Mouse (Mus musculus) limb, embryonic 10.5 days (tissue): ENCODE results near the gene Nhsl2. TPM values are rescaled to one million over a fixed set of nuclear protein-coding genes. Genes with fewer than 3 reads are reported as not detected.

ENCODE experiments used
- DNase-seq: peaks from one replicate; pipeline ENCODE4 v3.0.0-alpha.2; 2017; ENCODE audit warnings: low spot score
- H3K27ac ChIP-seq: fragments of 300-500 bp; sonication (generic); 2 replicates; pipeline ENCODE4 v1.5.1; 2016; ENCODE audit warnings: mild to moderate bottlenecking
- H3K27me3 ChIP-seq: fragments of 300-500 bp; sonication (generic); 2 replicates; pipeline ENCODE4 v1.6.1; 2016; ENCODE audit warnings: low read depth, mild to moderate bottlenecking; ENCODE audit not compliant: poor library complexity, severe bottlenecking
- H3K36me3 ChIP-seq: fragments of 300-500 bp; sonication (generic); 2 replicates; pipeline ENCODE4 v1.6.1; 2016; ENCODE audit warnings: mild to moderate bottlenecking, moderate library complexity
- H3K4me1 ChIP-seq: fragments of 300-500 bp; sonication (generic); 2 replicates; pipeline ENCODE4 v1.6.1; 2016
- H3K4me3 ChIP-seq: fragments of 300-500 bp; sonication (generic); 2 replicates; pipeline ENCODE4 v1.5.1; 2016; ENCODE audit warnings: mild to moderate bottlenecking, moderate library complexity
- H3K9me3 ChIP-seq: fragments of 300-500 bp; sonication (generic); replicated peaks from 2 replicates; pipeline ENCODE4 v1.6.1; 2016; ENCODE audit warnings: mild to moderate bottlenecking
- WGBS: fragments of 180-500 bp; shearing (Covaris S2); methylation state at CpG from one replicate; pipeline ENCODE4 v1.1.7; 2016; 5-methylcytosine and 5-hydroxymethylcytosine counted together
- polyA plus RNA-seq: library from polyadenylated mRNA; unstranded; fragments of >200 nt; fragmentation: Nextera tagmentation; extraction: Ambion mirVana; gene quantifications from 2 replicates; pipeline ENCODE4 v1.2.1, GENCODE M21; 2016

Nhsl2 gene
- polyA plus RNA-seq, 1 experiment from 2014 or later: 21.4 TPM

- DNase-seq: peak; percentile 72
- Histone ChIP-seq H3K4me1 (peaks cover 14% of the 10 kb centered on the region; the same call in 1 of the 2 replicates), H3K4me3 (peak within 1 kb of the TSS; percentile 55), H3K27ac (peak within 1 kb of the TSS; percentile 83), H3K27me3 (peaks cover 100% of the 10 kb centered on the region), H3K9me3 (no peaks in the 10 kb centered on the region), H3K36me3 (peaks cover 9% of the 10 kb centered on the region; the same call in 1 of the 2 replicates)
- WGBS: 10% methylated on average over 54 of the region's 61 CpGs
These were observed 221.6 kb downstream of the Nhsl2 start, which contains the start of gene Rtl5 for GRCm38 (mm10) chrX:102070591-102071471. Gene Rtl5, minus strand, starts transcription at chrX:102071304.

GRCm38 (mm10) chrX:102071517-102071916 is 222.3 kb downstream of the Nhsl2 start:
- WGBS: 31% methylated on average over 1 of the region's 2 CpGs

GRCm38 (mm10) chrX:102073605-102074325 is 224.6 kb downstream of the Nhsl2 start:
- H3K9me3 ChIP-seq: no peaks in the 10 kb centered on the region
- DNase-seq: no peak
- H3K27ac ChIP-seq: no peak overlapping the region
- WGBS: 88% methylated on average over 14 of the region's 14 CpGs
- peaks cover 21% of the 10 kb centered on the region for H3K36me3 ChIP-seq
- H3K4me1 ChIP-seq: peaks cover 11% of the 10 kb centered on the region; the same call in 1 of the 2 replicates
- H3K27me3 ChIP-seq: peaks cover 96% of the 10 kb centered on the region
- no peak overlapping the region for H3K4me3 ChIP-seq

More at GRCm38 (mm10) chrX:102071517-102071916, 222.3 kb downstream of the Nhsl2 start:
- peak overlapping the region; percentile 55 for H3K4me3 ChIP-seq
- H3K4me1 ChIP-seq: peaks cover 11% of the 10 kb centered on the region; the same call in 1 of the 2 replicates
- DNase-seq: no peak
- H3K9me3 ChIP-seq: no peaks in the 10 kb centered on the region
- peak overlapping the region; percentile 83 for H3K27ac ChIP-seq
- peaks cover 9% of the 10 kb centered on the region; the same call in 1 of the 2 replicates for H3K36me3 ChIP-seq
- peaks cover 97% of the 10 kb centered on the region for H3K27me3 ChIP-seq

GRCm38 (mm10) chrX:102074435-102074834 is 225.2 kb downstream of the Nhsl2 start:
- no peak for DNase-seq

GRCm38 (mm10) chrX:102075158-102075557 is 226.0 kb downstream of the Nhsl2 start:
- Histone ChIP-seq H3K27ac (no peak overlapping the region), H3K9me3 (no peaks in the 10 kb centered on the region)

More at GRCm38 (mm10) chrX:102074435-102074834, 225.2 kb downstream of the Nhsl2 start:
- no peak overlapping the region for H3K4me3 ChIP-seq
- WGBS: 83% methylated on average over 5 of the region's 5 CpGs
- H3K4me1 ChIP-seq: peaks cover 11% of the 10 kb centered on the region; the same call in 1 of the 2 replicates
- peaks cover 96% of the 10 kb centered on the region for H3K27me3 ChIP-seq
- no peak overlapping the region for H3K27ac ChIP-seq
- H3K36me3 ChIP-seq: peaks cover 24% of the 10 kb centered on the region
- no peaks in the 10 kb centered on the region for H3K9me3 ChIP-seq

GRCm38 (mm10) chrX:102076886-102077765 is 227.9 kb downstream of the Nhsl2 start:
- H3K4me1 ChIP-seq: peaks cover 13% of the 10 kb centered on the region
- no peak for DNase-seq
- H3K27me3 ChIP-seq: peaks cover 95% of the 10 kb centered on the region
- no peak overlapping the region for H3K4me3 ChIP-seq
- H3K27ac ChIP-seq: no peak overlapping the region
- H3K36me3 ChIP-seq: peaks cover 29% of the 10 kb centered on the region
- H3K9me3 ChIP-seq: no peaks in the 10 kb centered on the region
- WGBS: 89% methylated on average over 7 of the region's 7 CpGs

More at GRCm38 (mm10) chrX:102075158-102075557, 226.0 kb downstream of the Nhsl2 start:
- H3K4me3 ChIP-seq: no peak overlapping the region
- peaks cover 95% of the 10 kb centered on the region for H3K27me3 ChIP-seq
- DNase-seq: no peak
- WGBS: 84% methylated on average over 4 of the region's 4 CpGs
- peaks cover 11% of the 10 kb centered on the region; the same call in 1 of the 2 replicates for H3K4me1 ChIP-seq
- H3K36me3 ChIP-seq: peaks cover 29% of the 10 kb centered on the region

- 71% methylated on average over 10 of the region's 10 CpGs for WGBS
- no peaks in the 10 kb centered on the region for H3K9me3 ChIP-seq
- no peak overlapping the region for H3K4me3 ChIP-seq
- H3K27ac ChIP-seq: peak overlapping the region; percentile 78; the same call in 1 of the 2 replicates
- peaks cover 20% of the 10 kb centered on the region for H3K4me1 ChIP-seq
- peaks cover 95% of the 10 kb centered on the region for H3K27me3 ChIP-seq
- no peak for DNase-seq
- peaks cover 33% of the 10 kb centered on the region for H3K36me3 ChIP-seq
These were observed 231.9 kb downstream of the Nhsl2 start for GRCm38 (mm10) chrX:102081076-102081475.

GRCm38 (mm10) chrX:102081573-102082279 is 232.5 kb downstream of the Nhsl2 start:
- WGBS: 45% methylated on average over 7 of the region's 7 CpGs
- H3K4me3 ChIP-seq: no peak overlapping the region
- H3K27me3 ChIP-seq: peaks cover 99% of the 10 kb centered on the region

GRCm38 (mm10) chrX:102082340-102082739 is 233.2 kb downstream of the Nhsl2 start:
- H3K27me3 ChIP-seq: peaks cover 99% of the 10 kb centered on the region
- peaks cover 20% of the 10 kb centered on the region for H3K4me1 ChIP-seq
- H3K4me3 ChIP-seq: no peak overlapping the region
- peak overlapping the region; percentile 78 for H3K27ac ChIP-seq
- WGBS: 51% methylated on average over 5 of the region's 5 CpGs
- no peaks in the 10 kb centered on the region for H3K9me3 ChIP-seq
- peaks cover 32% of the 10 kb centered on the region for H3K36me3 ChIP-seq
- DNase-seq: no peak

More at GRCm38 (mm10) chrX:102081573-102082279, 232.5 kb downstream of the Nhsl2 start:
- Histone ChIP-seq H3K27ac (peak overlapping the region; percentile 78), H3K36me3 (peaks cover 33% of the 10 kb centered on the region), H3K9me3 (no peaks in the 10 kb centered on the region), H3K4me1 (peaks cover 20% of the 10 kb centered on the region)
- DNase-seq: peak; percentile 41

GRCm38 (mm10) chrX:102085798-102086443 is 236.7 kb downstream of the Nhsl2 start:
- Histone ChIP-seq H3K4me3 (no peak overlapping the region), H3K27me3 (peaks cover 92% of the 10 kb centered on the region), H3K36me3 (peaks cover 8% of the 10 kb centered on the region; the same call in 1 of the 2 replicates), H3K9me3 (no peaks in the 10 kb centered on the region), H3K27ac (no peak overlapping the region), H3K4me1 (peaks cover 19% of the 10 kb centered on the region)
- 85% methylated on average over 8 of the region's 8 CpGs for WGBS
- no peak for DNase-seq

GRCm38 (mm10) chrX:102090605-102091004 is 241.4 kb downstream of the Nhsl2 start:
- H3K27me3 ChIP-seq: peaks cover 88% of the 10 kb centered on the region
- H3K36me3 ChIP-seq: no peaks in the 10 kb centered on the region
- H3K9me3 ChIP-seq: no peaks in the 10 kb centered on the region
- no peak for DNase-seq
- no peak overlapping the region for H3K4me3 ChIP-seq
- no peak overlapping the region for H3K27ac ChIP-seq
- WGBS: 90% methylated on average over 3 of the region's 3 CpGs
- no peaks in the 10 kb centered on the region for H3K4me1 ChIP-seq
